Mouse (Mus musculus): Measurements from ENCODE around the gene Dffb.
"Not testable (repeated sequence)": the region's sequence is repeated elsewhere in the genome, so short reads cannot be mapped to it uniquely, and the experiment has no call there.

The Dffb gene

GRCm38 (mm10) chr4:153966651-153967050 lies 8.3 kb downstream of the Dffb start:
- DNase-seq (ENCODE audit: low spot score in 2 of 2) = no peak

GRCm38 (mm10) chr4:153962631-153963030 lies 12.3 kb downstream of the Dffb start:
- no peak for DNase-seq (ENCODE audit: low spot score in 2 of 2)

GRCm38 (mm10) chr4:153957444-153958250 lies 17.3 kb downstream of the Dffb start:
- no peak for DNase-seq (ENCODE audit: low spot score in 2 of 2)

GRCm38 (mm10) chr4:153956569-153957405 lies 18.1 kb downstream of the Dffb start, which contains the start of gene A430005L14Rik:
Gene A430005L14Rik, plus strand, starts transcription at chr4:153957237.
- peak; percentile 89 to 97 for DNase-seq (ENCODE audit: low spot score in 2 of 2)

GRCm38 (mm10) chr4:153955651-153956050 lies 19.3 kb downstream of the Dffb start:
- no peak for DNase-seq (ENCODE audit: low spot score in 2 of 2)

- no peak for DNase-seq (ENCODE audit: low spot score in 2 of 2)
These were observed 23.2 kb downstream of the Dffb start for GRCm38 (mm10) chr4:153951692-153952091.

GRCm38 (mm10) chr4:153951150-153951549 lies 23.8 kb downstream of the Dffb start:
- no peak for DNase-seq (ENCODE audit: low spot score in 2 of 2)

GRCm38 (mm10) chr4:153950372-153950771 lies 24.6 kb downstream of the Dffb start:
- DNase-seq (ENCODE audit: low spot score in 2 of 2) = no peak

GRCm38 (mm10) chr4:153945741-153946140 lies 29.2 kb downstream of the Dffb start:
- no peak for DNase-seq (ENCODE audit: low spot score in 2 of 2)

GRCm38 (mm10) chr4:153944261-153944660 lies 30.7 kb downstream of the Dffb start:
- no peak for DNase-seq (ENCODE audit: low spot score in 2 of 2)

- DNase-seq (ENCODE audit: low spot score in 2 of 2) = peak; percentile 44 to 55
These were observed 31.7 kb downstream of the Dffb start for GRCm38 (mm10) chr4:153943243-153943642.

GRCm38 (mm10) chr4:153929921-153930320 lies 45.0 kb downstream of the Dffb start:
- no peak for DNase-seq (ENCODE audit: low spot score in 2 of 2)

- no peak for DNase-seq (ENCODE audit: low spot score in 2 of 2)
These were observed 45.5 kb downstream of the Dffb start for GRCm38 (mm10) chr4:153929425-153929824.

GRCm38 (mm10) chr4:153928772-153929299 lies 46.1 kb downstream of the Dffb start:
- no peak for DNase-seq (ENCODE audit: low spot score in 2 of 2)

- DNase-seq (ENCODE audit: low spot score in 2 of 2) = not testable (repeated sequence)
These were observed 52.8 kb downstream of the Dffb start for GRCm38 (mm10) chr4:153922090-153922489.

GRCm38 (mm10) chr4:153920517-153921233 lies 54.3 kb downstream of the Dffb start:
- DNase-seq (ENCODE audit: low spot score in 2 of 2) = no peak

- DNase-seq (ENCODE audit: low spot score in 2 of 2) = no peak
These were observed 57.0 kb downstream of the Dffb start for GRCm38 (mm10) chr4:153917773-153918500.
